Mouse (Mus musculus) thymus, adult 2 months (tissue): ENCODE measurements around the gene Tuba8.

Source experiments
- CTCF ChIP-seq: fragments of 200-500 bp; IDR thresholded peaks from 2 replicates; pipeline ENCODE4 v1.5.1; 2012; ENCODE audit warnings: mild to moderate bottlenecking, control low read depth, low read length, moderate library complexity, borderline replicate concordance; ENCODE audit not compliant: control insufficient read depth, poor library complexity, insufficient read depth; ENCODE audit errors: extremely low read depth
- POLR2A ChIP-seq: fragments of 200-500 bp; IDR thresholded peaks from 2 replicates; pipeline ENCODE4 v1.6.1; 2012; ENCODE audit warnings: mild to moderate bottlenecking, low read length, control low read depth, moderate library complexity; ENCODE audit not compliant: control insufficient read depth, poor library complexity, insufficient read depth; ENCODE audit errors: extremely low read depth

DNA sequence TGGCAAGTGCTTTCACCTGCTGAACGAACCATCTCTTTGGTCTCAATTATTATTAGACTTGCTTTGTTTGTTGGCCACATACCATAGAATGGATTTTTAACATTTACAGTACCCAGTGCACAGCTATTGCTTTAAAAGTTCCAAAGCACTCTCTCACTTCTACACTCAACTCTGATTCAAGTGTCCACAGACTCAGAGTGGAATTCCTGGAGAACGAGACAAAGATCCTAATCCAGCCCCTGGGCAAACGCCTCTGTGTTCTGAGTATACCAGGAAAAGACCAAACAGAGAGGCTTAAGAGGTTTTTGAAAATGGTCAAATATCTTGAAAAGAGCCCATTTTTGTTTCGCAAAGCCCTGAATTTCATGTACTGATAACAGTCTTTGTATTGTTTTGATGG lies 2.5 kb downstream of the Tuba8 start:
- no peak for TF ChIP-seq CTCF
- no peak for TF ChIP-seq POLR2A
